Mouse (Mus musculus) kidney, adult 18-20 months (tissue): ENCODE results near the gene Kcnc1.

Experiments
- DNase-seq: peaks from one replicate; pipeline ENCODE4 v3.0.0; 2021

Kcnc1 gene

GRCm38 (mm10) chr7:46395571-46395970 lies 726 bp upstream of the Kcnc1 start:
- no peak for DNase-seq

- no peak for DNase-seq
Measured at GRCm38 (mm10) chr7:46396928-46397731, 833 bp downstream of the Kcnc1 start.

GRCm38 (mm10) chr7:46397732-46398333 lies 1.5 kb downstream of the Kcnc1 start:
- DNase-seq, result no peak

- DNase-seq, result no peak
Measured at GRCm38 (mm10) chr7:46398612-46399011, 2.3 kb downstream of the Kcnc1 start.

- DNase-seq, result no peak
Measured at GRCm38 (mm10) chr7:46399676-46400075, 3.4 kb downstream of the Kcnc1 start.

- no peak for DNase-seq
Measured at GRCm38 (mm10) chr7:46400346-46400745, 4.0 kb downstream of the Kcnc1 start.

GRCm38 (mm10) chr7:46401371-46402180 lies 5.3 kb downstream of the Kcnc1 start:
- DNase-seq, result no peak

- DNase-seq, result no peak
Measured at GRCm38 (mm10) chr7:46403616-46404485, 7.6 kb downstream of the Kcnc1 start.

GRCm38 (mm10) chr7:46404756-46405155 lies 8.5 kb downstream of the Kcnc1 start:
- DNase-seq, result no peak

GRCm38 (mm10) chr7:46408606-46409005 lies 12.3 kb downstream of the Kcnc1 start:
- no peak for DNase-seq

- no peak for DNase-seq
Measured at GRCm38 (mm10) chr7:46409204-46409789, 13.0 kb downstream of the Kcnc1 start.

- no peak for DNase-seq
Measured at GRCm38 (mm10) chr7:46410727-46411126, 14.4 kb downstream of the Kcnc1 start.

GRCm38 (mm10) chr7:46412823-46413222 lies 16.5 kb downstream of the Kcnc1 start:
- DNase-seq, result no peak

GRCm38 (mm10) chr7:46413959-46414725 lies 17.8 kb downstream of the Kcnc1 start:
- no peak for DNase-seq

- DNase-seq, result no peak
Measured at GRCm38 (mm10) chr7:46415818-46416425, 19.6 kb downstream of the Kcnc1 start.

GRCm38 (mm10) chr7:46417467-46417866 lies 21.2 kb downstream of the Kcnc1 start:
- DNase-seq, result no peak

GRCm38 (mm10) chr7:46418102-46418622 lies 21.9 kb downstream of the Kcnc1 start:
- no peak for DNase-seq

- no peak for DNase-seq
Measured at GRCm38 (mm10) chr7:46421535-46421934, 25.2 kb downstream of the Kcnc1 start.

- no peak for DNase-seq
Measured at GRCm38 (mm10) chr7:46422052-46422763, 25.9 kb downstream of the Kcnc1 start.
